Mouse (Mus musculus): Measurements from ENCODE around the gene Kif4. TPM values are rescaled to one million over a fixed set of nuclear protein-coding genes. Genes with fewer than 3 reads are reported as not detected.

Gene Kif4
- polyA plus RNA-seq (2012; ENCODE audit: insufficient read depth, insufficient read length, low replicate concordance, missing spikeins): not detected in 2 replicates

DNA sequence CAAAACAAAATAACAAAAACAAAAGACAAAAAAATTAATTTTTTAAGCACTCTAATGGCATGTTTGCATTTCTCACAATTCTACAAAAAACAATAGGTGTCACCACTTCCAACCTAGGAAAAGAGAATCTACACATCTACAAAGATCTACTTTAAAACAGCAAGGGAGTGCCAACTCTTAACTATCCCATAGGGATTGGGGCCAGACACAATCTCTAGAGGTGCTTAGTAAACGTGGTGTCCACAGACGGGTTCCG is at the start of gene Kif4:
TSS of gene Kif4 (plus strand) at position 192 of the 256 bp plus-strand sequence.
- WGBS: 18% methylated on average over 3 of the region's 3 CpGs
- Histone ChIP-seq H3K4me1 (ENCODE audit: control insufficient read depth, insufficient read depth, low read length) (peaks cover 4% of the 10 kb centered on the region; the same call in 1 of the 2 replicates), H3K4me3 (ENCODE audit: insufficient read depth, low read depth, low read length) (peak within 1 kb of the TSS; percentile 57), H3K27ac (ENCODE audit: insufficient read depth, low read depth, low read length) (no peak within 1 kb of the TSS; the same call in 1 of the 2 replicates)
- no peak for TF ChIP-seq CTCF (IDR thresholded peaks at IDR 0.05; ENCODE audit: insufficient read depth, low read depth, low read length)
- no peak for TF ChIP-seq POLR2A (IDR thresholded peaks at IDR 0.05; ENCODE audit: insufficient read depth, low read depth, low read length)

GRCm38 (mm10) chrX:100594791-100595190 is 30.7 kb upstream of the Kif4 start, which contains the start of gene P2ry4:
TSS of gene P2ry4 (minus strand) at chrX:100594869.
- WGBS: 63% methylated on average over 4 of the region's 4 CpGs
- H3K4me3 ChIP-seq (ENCODE audit: insufficient read depth, low read depth, low read length): no peak within 1 kb of the TSS
- H3K4me1 ChIP-seq (ENCODE audit: control insufficient read depth, insufficient read depth, low read length): no peaks in the 10 kb centered on the region
- no peak within 1 kb of the TSS for H3K27ac ChIP-seq (ENCODE audit: insufficient read depth, low read depth, low read length)
- TF ChIP-seq POLR2A (IDR thresholded peaks at IDR 0.05; ENCODE audit: insufficient read depth, low read depth, low read length): no peak
- TF ChIP-seq CTCF (IDR thresholded peaks at IDR 0.05; ENCODE audit: insufficient read depth, low read depth, low read length): no peak

DNA sequence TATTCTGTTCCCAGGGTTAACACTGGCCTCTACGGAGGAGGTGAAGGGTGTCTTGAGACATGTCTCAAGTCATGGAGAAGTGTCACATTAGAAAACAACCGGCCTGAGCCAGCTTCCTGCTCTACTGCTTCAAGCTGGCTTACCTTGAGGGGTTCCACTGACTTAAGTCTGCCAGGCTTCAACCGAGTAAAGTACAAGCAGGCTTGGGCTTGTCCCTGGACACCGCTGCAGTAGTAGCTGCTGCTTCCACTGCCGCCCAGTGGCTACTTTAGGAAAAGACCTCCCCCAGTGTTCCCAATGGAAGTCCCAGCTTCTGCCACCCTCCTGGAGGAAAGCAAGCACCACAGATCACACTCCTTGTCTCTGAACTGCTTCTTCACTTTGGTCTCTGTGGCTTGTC is 28.1 kb upstream of the Kif4 start:
- no peaks in the 10 kb centered on the region for H3K4me1 ChIP-seq (ENCODE audit: control insufficient read depth, insufficient read depth, low read length)
- TF ChIP-seq POLR2A (IDR thresholded peaks at IDR 0.05; ENCODE audit: insufficient read depth, low read depth, low read length): no peak
- no peak for TF ChIP-seq CTCF (IDR thresholded peaks at IDR 0.05; ENCODE audit: insufficient read depth, low read depth, low read length)
- WGBS: 28% methylated on average over 5 of the region's 5 CpGs
- no peak overlapping the region for H3K4me3 ChIP-seq (ENCODE audit: insufficient read depth, low read depth, low read length)
- no peak overlapping the region for H3K27ac ChIP-seq (ENCODE audit: insufficient read depth, low read depth, low read length)

- Histone ChIP-seq H3K4me1 (ENCODE audit: control insufficient read depth, insufficient read depth, low read length) (no peaks in the 10 kb centered on the region), H3K27ac (ENCODE audit: insufficient read depth, low read depth, low read length) (no peak overlapping the region), H3K4me3 (ENCODE audit: insufficient read depth, low read depth, low read length) (no peak overlapping the region)
- TF ChIP-seq CTCF (IDR thresholded peaks at IDR 0.05; ENCODE audit: insufficient read depth, low read depth, low read length) (no peak), POLR2A (IDR thresholded peaks at IDR 0.05; ENCODE audit: insufficient read depth, low read depth, low read length) (no peak)
- 44% methylated on average over 4 of the region's 4 CpGs for WGBS
Measured at GRCm38 (mm10) chrX:100599755-100600154, 25.8 kb upstream of the Kif4 start.

- TF ChIP-seq CTCF (IDR thresholded peaks at IDR 0.05; ENCODE audit: insufficient read depth, low read depth, low read length): no peak
- TF ChIP-seq POLR2A (IDR thresholded peaks at IDR 0.05; ENCODE audit: insufficient read depth, low read depth, low read length): no peak
- Histone ChIP-seq H3K27ac (ENCODE audit: insufficient read depth, low read depth, low read length) (no peak within 1 kb of the TSS), H3K4me1 (ENCODE audit: control insufficient read depth, insufficient read depth, low read length) (no peaks in the 10 kb centered on the region), H3K4me3 (ENCODE audit: insufficient read depth, low read depth, low read length) (no peak within 1 kb of the TSS)
- 35% methylated on average over 1 of the region's 1 CpGs for WGBS
Measured at GRCm38 (mm10) chrX:100605314-100605713, 20.2 kb upstream of the Kif4 start, which contains the start of gene Arr3. TSS of gene Arr3 (plus strand) at chrX:100605497.

DNA sequence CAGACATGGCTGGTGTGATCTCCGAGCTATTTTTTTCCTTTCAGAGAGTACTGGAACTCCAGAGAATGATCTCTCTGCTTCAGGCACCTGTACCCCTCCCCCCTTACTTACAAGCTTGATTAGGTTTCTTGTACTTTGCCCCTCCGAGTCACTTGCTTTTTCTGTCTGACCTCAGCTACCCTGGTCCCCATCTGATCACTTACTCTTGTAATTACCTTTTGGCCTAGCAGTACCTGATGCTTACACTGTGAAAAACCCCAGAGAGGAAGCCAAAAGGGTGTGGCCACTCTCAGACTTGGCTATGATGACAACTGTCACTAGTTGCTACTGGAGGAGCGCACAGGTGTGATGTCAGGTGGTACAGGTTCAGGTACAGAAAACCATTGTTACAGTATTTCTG is 7.0 kb upstream of the Kif4 start:
- Histone ChIP-seq H3K4me1 (ENCODE audit: control insufficient read depth, insufficient read depth, low read length) (no peaks in the 10 kb centered on the region), H3K27ac (ENCODE audit: insufficient read depth, low read depth, low read length) (no peak overlapping the region), H3K4me3 (ENCODE audit: insufficient read depth, low read depth, low read length) (no peak overlapping the region)
- TF ChIP-seq POLR2A (IDR thresholded peaks at IDR 0.05; ENCODE audit: insufficient read depth, low read depth, low read length): no peak
- TF ChIP-seq CTCF (IDR thresholded peaks at IDR 0.05; ENCODE audit: insufficient read depth, low read depth, low read length): no peak
- 68% methylated on average over 3 of the region's 3 CpGs for WGBS

GRCm38 (mm10) chrX:100621366-100621765 is 4.2 kb upstream of the Kif4 start:
- peaks cover 4% of the 10 kb centered on the region; the same call in 1 of the 2 replicates for H3K4me1 ChIP-seq (ENCODE audit: control insufficient read depth, insufficient read depth, low read length)
- H3K27ac ChIP-seq (ENCODE audit: insufficient read depth, low read depth, low read length): no peak overlapping the region
- no peak overlapping the region for H3K4me3 ChIP-seq (ENCODE audit: insufficient read depth, low read depth, low read length)
- TF ChIP-seq POLR2A (IDR thresholded peaks at IDR 0.05; ENCODE audit: insufficient read depth, low read depth, low read length): no peak
- 29% methylated on average over 2 of the region's 2 CpGs for WGBS

- Histone ChIP-seq H3K27ac (ENCODE audit: insufficient read depth, low read depth, low read length) (no peak overlapping the region), H3K4me3 (ENCODE audit: insufficient read depth, low read depth, low read length) (no peak overlapping the region), H3K4me1 (ENCODE audit: control insufficient read depth, insufficient read depth, low read length) (peaks cover 4% of the 10 kb centered on the region; the same call in 1 of the 2 replicates)
- WGBS: 90% methylated on average over 4 of the region's 4 CpGs
- TF ChIP-seq POLR2A (IDR thresholded peaks at IDR 0.05; ENCODE audit: insufficient read depth, low read depth, low read length) (no peak), CTCF (IDR thresholded peaks at IDR 0.05; ENCODE audit: insufficient read depth, low read depth, low read length) (no peak)
Measured at GRCm38 (mm10) chrX:100624242-100624641, 1.3 kb upstream of the Kif4 start.

DNA sequence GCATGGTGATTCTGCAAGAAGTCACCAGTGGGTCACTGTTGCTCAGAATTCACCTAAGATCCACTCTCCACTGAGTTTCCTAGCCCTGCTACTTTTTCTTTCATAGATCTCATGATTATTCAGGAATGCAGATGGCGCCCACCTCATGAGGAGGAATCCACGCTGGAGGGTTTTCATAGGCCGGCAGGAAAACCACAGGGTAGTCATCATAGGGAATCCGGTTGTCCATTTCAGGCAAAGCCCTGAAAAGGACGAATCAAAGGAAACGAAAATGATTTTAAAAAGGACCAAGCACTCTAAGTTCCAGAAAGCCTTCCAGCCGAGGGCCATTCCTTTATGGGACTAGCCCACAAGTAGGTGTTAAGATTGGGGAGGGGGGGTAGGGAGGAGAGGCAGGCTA is 391 bp upstream of the Kif4 start:
- TF ChIP-seq POLR2A (IDR thresholded peaks at IDR 0.05; ENCODE audit: insufficient read depth, low read depth, low read length): no peak
- TF ChIP-seq CTCF (IDR thresholded peaks at IDR 0.05; ENCODE audit: insufficient read depth, low read depth, low read length): no peak
- H3K27ac ChIP-seq (ENCODE audit: insufficient read depth, low read depth, low read length): no peak overlapping the region
- WGBS: 30% methylated on average over 7 of the region's 7 CpGs
- H3K4me3 ChIP-seq (ENCODE audit: insufficient read depth, low read depth, low read length): peak overlapping the region; percentile 57; the same call in 1 of the 2 replicates
- peaks cover 4% of the 10 kb centered on the region; the same call in 1 of the 2 replicates for H3K4me1 ChIP-seq (ENCODE audit: control insufficient read depth, insufficient read depth, low read length)

Data from olfactory bulb, adult 2 months (tissue).